Mouse (Mus musculus): ENCODE data around the gene Rptor.

The Rptor gene

GRCm38 (mm10) chr11:119735152-119735551 lies 132.4 kb downstream of the Rptor start:
- no peak for DNase-seq (ENCODE audit: extremely low spot score)

DNA sequence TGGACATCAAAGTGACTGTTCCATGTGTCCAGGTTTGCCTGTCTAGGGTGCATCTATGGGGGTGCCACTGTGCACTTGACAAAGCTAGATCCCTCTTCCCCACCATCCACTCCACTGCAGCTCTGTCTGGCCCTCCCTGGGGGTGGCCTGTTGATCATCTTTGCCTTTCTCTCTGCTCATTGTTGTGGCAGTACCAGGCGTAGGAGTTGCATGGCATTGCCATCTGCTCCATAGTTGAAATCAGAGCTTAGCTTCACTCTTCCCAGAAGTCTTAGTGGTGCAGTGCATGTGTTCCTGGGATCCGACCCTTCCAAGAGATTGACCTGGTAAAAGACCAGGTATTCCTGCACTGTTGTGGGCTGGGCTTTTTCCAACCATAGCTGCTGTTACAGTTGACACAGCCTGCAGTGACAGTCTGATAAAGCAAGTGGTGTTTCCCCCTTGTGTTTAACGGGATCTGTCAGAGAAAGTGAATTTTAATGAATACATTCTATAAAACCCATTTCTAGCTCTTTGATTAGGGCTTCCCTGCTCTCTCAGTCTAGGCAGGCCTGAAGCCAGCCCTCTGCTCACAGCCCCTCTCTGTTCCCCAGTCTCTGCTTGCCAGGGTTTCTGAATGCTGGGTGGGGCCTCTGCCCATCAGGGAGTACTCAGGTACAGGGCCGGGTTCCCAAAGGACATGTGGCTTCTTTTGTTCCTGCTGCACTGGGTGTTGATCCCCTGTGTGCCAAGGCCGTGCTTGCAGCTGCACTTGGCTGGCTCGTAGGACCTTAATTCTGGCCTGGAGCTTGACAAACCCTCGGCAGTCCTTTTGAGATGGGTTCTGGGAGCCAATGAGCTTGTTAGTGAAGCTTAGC lies 136.5 kb downstream of the Rptor start:
- no peak for DNase-seq (ENCODE audit: extremely low spot score)

DNA sequence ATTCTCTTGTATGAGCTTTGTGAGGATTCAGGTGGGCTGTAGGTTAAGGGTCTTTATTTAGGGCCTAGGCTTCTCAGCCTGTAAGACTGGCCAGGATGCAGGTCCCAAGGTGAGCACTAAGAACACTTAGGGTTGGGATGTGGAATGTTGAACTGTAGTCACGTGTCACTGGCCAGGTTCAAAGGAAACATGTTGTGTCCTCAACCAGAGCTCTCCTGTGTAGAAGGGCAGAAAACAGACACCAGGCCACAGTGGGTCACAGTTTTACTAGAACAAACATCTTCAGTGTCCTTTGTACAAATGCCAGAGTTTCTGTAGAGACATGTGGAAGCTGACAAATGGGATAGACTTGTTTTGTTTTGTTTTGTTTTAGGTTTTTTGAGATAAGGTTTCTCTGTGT lies 138.7 kb downstream of the Rptor start:
- no peak for DNase-seq (ENCODE audit: extremely low spot score)

DNA sequence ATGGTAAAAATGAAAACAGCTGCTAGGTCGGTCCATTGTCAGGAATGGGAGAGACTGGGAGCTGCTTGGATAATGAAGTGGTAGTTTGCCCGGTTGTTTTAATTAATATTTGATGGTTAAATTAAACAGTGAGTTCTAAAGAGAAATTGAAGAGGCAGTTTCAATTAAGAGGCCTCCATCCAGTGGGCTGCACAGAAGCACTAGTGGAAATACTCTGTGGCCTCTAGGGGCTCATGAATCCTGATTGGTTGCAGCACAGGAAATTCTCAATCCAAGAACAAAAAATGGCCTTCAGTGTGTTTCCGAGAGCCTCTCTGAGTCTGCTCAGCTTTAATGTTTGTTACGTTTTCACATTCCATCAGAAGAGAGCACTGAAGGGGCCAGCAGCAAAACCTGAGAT lies 141.7 kb downstream of the Rptor start:
- DNase-seq (ENCODE audit: extremely low spot score) = no peak

DNA sequence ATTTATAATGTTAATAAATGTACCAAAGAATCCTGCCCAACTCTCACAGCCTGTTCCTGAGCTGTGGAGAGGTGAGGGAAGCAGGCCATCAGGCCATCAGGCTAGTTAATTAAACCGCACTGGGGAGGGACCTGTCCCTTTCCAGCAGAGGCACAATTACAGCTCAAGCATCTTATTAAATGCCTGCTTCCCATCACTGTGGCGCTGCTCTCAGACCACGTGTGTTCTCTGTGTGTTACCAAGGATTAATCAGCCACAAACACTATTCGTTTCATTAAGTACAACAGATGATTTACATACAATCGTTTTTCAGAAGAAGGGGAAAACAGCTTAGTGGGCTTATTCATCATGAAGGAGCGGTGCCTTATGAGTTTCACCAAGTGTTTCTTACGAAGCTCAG lies 142.6 kb downstream of the Rptor start:
- no peak for DNase-seq (ENCODE audit: extremely low spot score)

- no peak for DNase-seq (ENCODE audit: extremely low spot score)
These were observed 151.8 kb downstream of the Rptor start for GRCm38 (mm10) chr11:119754459-119754858.

DNA sequence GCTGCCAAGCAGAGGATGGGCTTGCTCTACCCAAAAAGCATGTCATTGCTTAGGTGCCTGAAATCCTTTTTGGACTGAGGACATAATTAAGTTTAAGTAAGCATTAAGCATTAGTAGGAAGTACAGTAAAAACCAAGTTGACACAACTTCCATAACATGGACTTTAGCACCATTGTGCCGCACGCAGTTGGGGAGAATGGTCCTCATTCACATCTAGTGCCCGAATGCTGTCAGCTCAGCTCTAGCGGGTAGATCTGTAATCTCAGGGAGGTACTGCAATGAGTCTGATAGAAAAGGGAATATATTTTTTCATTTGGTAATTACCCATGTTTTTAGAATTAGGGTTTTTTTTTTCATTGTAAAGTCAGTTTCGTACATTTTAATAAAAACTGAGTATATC lies 155.5 kb downstream of the Rptor start:
- DNase-seq (ENCODE audit: extremely low spot score) = no peak

GRCm38 (mm10) chr11:119758705-119759327 lies 156.1 kb downstream of the Rptor start:
- DNase-seq (ENCODE audit: extremely low spot score) = no peak

GRCm38 (mm10) chr11:119762911-119763310 lies 160.2 kb downstream of the Rptor start:
- DNase-seq (ENCODE audit: extremely low spot score) = no peak

DNA sequence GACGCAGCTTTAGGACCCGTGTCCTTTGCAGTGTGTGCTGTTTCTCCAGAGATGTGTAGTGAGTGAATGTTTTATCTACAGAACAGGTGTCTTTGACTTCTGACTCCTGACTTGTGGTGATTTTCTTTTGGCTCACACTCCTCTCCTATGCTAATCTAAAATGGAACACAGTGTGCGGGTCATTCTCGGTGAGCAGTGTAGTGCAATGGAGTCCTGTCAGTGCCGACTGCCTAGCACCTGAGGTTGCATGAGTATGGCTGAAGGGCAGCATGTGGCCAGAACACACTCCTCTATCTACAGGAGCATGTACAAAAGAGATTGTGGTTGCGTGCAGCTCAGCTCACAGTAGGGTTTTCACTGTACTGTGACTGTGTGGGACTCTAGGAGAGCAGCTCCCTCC lies 163.3 kb downstream of the Rptor start:
- DNase-seq (ENCODE audit: extremely low spot score) = no peak

DNA sequence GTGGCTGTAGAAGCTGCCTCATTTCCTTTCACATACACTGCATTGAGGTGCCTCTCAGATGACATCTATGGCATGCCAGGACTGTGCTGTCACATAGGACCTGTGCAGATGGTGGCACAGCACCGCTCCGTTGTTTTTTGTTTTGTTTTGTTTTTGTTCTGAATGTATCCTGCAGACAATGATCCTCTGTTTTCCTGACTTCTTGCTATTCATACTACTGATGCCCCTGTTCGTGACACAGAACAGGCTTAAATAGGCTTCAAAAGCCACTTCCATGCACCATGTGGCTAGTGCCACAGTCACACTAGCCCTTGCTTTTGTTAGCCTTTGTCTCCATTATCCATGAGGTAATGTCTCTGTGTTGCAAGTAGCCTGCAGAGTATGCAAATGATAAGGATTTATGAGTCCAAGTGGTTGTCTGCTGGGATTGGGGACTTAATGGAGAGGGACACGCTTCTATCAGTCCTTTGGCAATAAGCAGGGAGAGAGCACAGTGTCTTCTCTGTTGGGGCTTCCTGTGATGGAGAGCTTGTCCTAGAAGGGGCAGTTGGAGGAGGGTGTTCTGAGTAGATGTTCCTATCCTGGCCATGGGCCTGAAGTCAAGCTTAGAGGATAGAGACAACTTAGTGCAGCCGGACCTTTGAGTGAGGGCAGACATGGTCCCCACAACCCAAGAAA lies 164.2 kb downstream of the Rptor start:
- DNase-seq (ENCODE audit: extremely low spot score) = peak; percentile 14

GRCm38 (mm10) chr11:119767525-119767924 lies 164.8 kb downstream of the Rptor start:
- no peak for DNase-seq (ENCODE audit: extremely low spot score)

DNA sequence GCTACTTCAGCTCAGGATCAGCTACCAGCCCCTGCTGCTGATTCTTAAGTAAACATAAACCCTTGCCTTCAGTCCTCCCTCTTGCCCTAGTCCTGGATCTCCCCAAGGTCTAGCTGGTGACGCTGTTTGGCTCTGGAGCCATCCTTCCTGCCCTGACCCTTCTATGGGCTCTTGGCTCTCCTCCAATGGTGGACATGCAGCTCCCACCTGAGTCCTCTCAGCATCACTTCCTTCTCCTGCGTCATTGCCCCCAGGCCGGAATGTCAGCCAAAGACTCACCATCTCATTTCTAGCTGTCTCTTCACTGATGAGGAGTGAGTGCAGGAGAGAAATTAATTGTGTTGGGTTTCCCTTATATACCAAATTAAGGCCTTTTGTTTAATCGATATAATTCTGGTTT lies 165.8 kb downstream of the Rptor start:
- DNase-seq (ENCODE audit: extremely low spot score) = no peak

DNA sequence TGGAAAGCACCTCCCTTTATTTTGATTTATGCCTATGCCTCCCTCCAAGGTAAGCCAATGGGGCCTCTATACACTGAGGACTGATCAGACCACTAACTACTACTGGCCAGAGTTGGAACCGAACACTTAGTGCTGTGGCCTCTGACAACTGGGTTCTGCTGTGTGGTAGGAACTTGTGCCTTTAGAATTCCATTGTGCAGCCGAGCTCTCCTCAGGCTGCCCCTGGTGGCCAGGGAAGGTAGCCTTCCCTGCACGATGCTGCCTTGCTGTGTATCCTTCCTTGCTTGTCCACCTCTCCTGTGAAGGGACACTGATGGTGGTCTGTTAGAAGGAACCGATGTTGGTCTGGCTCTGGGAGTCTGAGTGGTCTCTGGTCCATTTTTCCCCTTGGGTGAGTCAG lies 167.0 kb downstream of the Rptor start:
- DNase-seq (ENCODE audit: extremely low spot score) = no peak

GRCm38 (mm10) chr11:119770985-119771384 lies 168.3 kb downstream of the Rptor start:
- no peak for DNase-seq (ENCODE audit: extremely low spot score)

- DNase-seq (ENCODE audit: extremely low spot score) = no peak
These were observed 170.2 kb downstream of the Rptor start for GRCm38 (mm10) chr11:119772896-119773295.

- DNase-seq (ENCODE audit: extremely low spot score) = no peak
These were observed 172.5 kb downstream of the Rptor start for GRCm38 (mm10) chr11:119775076-119775760.

GRCm38 (mm10) chr11:119777236-119777635 lies 174.5 kb downstream of the Rptor start:
- DNase-seq (ENCODE audit: extremely low spot score) = no peak

- DNase-seq (ENCODE audit: extremely low spot score) = no peak
These were observed 175.2 kb downstream of the Rptor start for GRCm38 (mm10) chr11:119777872-119778271.

DNA sequence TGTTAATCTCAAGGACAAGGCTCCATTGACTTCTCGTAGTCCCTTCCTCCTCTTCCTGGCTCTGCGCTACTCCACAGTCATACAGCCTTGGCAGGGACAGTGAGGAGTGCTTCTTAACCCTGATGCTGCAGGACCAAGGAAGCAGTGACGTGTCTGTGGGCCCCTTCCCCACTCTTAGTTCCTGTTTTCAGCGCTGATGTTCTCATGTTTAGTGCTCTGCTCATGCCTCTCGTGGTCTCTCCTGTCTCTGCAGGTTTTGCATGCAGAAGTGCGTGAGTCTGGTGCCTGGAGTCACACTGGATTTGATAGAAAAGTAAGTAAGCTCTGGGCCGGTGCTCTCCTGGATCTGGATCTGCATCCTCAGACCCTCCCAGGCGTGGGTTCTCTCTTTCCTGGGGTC lies 177.6 kb downstream of the Rptor start:
- no peak for DNase-seq (ENCODE audit: extremely low spot score)

DNA sequence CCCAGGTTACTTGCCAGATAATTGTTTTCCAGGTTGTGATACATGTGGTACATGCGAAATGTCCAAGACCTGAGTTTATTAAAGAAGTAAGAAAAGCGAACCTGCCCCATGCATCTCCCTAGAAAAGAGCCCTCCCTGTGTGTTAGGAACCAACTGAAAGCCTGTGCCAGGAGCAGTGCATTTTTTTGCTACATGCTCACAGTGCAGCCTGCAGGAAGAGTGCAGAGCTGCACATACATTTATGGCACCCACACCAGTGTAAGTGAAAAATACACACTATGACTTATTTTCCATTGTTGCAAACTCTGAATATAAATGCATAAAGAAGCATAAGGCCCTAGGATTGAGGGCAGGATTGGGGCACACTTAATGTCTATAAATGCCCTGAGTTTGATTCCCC lies 178.5 kb downstream of the Rptor start:
- DNase-seq (ENCODE audit: extremely low spot score) = no peak

DNA sequence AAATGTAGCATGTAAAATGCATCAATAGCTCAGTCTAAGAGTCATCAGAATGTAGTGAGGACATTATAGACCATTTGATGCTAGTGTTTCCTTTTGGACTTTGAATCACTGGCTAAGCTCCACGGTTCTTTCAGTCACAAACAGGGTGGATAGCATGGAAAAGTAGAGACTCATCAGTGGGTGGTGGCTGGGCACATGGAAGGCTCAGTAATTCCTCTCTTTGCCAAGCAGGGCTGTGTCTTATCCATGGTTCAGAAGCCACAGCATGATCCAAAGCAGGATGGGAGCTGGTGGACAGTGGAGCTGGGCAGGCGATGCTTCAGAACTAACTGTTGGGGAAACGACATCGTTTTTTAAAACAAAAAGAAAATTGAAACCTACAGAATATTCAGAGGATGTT lies 179.0 kb downstream of the Rptor start:
- no peak for DNase-seq (ENCODE audit: extremely low spot score)

Data from embryo, embryonic 9.5 days (tissue).